Mouse (Mus musculus): ENCODE data around the gene Glud1. TPM values are rescaled to one million over a fixed set of nuclear protein-coding genes. Genes with fewer than 3 reads are reported as not detected.

Glud1 gene
- total and polyA plus RNA-seq, 2 experiments from 2014 or later: 55.9 to 58.3 TPM

DNA sequence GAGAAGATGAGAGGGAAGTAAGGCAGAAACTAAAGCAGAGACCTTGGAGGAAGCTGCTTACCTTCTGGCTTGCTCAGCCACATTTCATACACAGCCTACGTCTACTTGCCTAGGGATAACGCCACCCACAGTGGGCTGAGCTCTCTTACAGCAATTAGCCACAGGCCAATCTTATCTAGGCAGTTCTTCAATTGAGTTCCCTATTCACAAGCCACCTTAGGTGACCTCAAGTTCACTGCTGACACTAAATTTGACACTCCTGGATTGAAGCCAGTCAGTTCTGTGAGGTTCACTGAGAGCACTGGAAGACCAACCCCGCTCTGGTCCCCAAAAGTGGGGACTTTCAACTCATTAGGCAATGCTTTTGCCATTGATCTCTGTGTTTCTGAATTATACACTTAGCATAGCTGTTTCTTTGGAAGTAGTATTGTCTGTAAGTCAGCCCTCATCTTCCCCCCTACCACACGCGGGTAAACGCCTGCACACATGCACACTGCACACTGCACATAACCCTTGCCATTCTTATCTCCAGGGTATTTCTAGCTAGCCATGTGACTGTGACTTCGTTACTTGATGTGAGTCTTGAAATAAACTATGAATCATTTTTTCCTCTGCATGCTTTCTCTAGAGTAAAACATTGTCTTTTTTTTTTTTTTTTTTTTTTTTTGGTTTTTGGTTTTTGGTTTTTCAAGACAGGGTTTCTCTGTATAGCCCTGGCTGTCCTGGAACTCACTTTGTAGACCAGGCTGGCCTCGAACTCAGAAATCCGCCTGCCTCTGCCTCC is 72.6 kb downstream of the Glud1 start:
- no peaks in the 10 kb centered on the region for H3K27me3 ChIP-seq (ENCODE audit: control insufficient read depth, insufficient read depth, low read length)
- H3K27ac ChIP-seq (ENCODE audit: low read depth): no peak overlapping the region
- WGBS: 76% methylated on average over 8 of the region's 9 CpGs
- no peak overlapping the region for H3K4me2 ChIP-seq (ENCODE audit: low read depth, low read length)
- no peaks in the 10 kb centered on the region for H3K36me3 ChIP-seq (replicated peaks; ENCODE audit: control insufficient read depth, insufficient read depth, low read length)
- no peak for DNase-seq (ENCODE audit: low spot score)
- TF ChIP-seq CTCF (IDR thresholded peaks at IDR 0.05; ENCODE audit: low read depth): no peak
- TF ChIP-seq EP300 (IDR thresholded peaks at IDR 0.05; ENCODE audit: low read depth): no peak
- H3K4me1 ChIP-seq (ENCODE audit: control insufficient read depth, insufficient read depth): peaks cover 6% of the 10 kb centered on the region; the same call in 1 of the 2 replicates
- no peaks in the 10 kb centered on the region for H3K9me3 ChIP-seq (replicated peaks; ENCODE audit: control insufficient read depth, low read length)
- no peak for ATAC-seq (ENCODE audit: insufficient read depth, low read depth)
- H3K9ac ChIP-seq (replicated peaks; ENCODE audit: low read depth, low read length): no peak overlapping the region
- no peak overlapping the region for H3K4me3 ChIP-seq (ENCODE audit: low read depth, low read length)

- Histone ChIP-seq H3K4me2 (ENCODE audit: low read depth, low read length) (no peak overlapping the region), H3K9me3 (replicated peaks; ENCODE audit: control insufficient read depth, low read length) (no peaks in the 10 kb centered on the region), H3K36me3 (replicated peaks; ENCODE audit: control insufficient read depth, insufficient read depth, low read length) (peaks cover 5% of the 10 kb centered on the region; the same call in 1 of the 2 replicates), H3K27me3 (ENCODE audit: control insufficient read depth, insufficient read depth, low read length) (no peaks in the 10 kb centered on the region), H3K4me1 (ENCODE audit: control insufficient read depth, insufficient read depth) (no peaks in the 10 kb centered on the region), H3K27ac (ENCODE audit: low read depth) (no peak overlapping the region), H3K4me3 (ENCODE audit: low read depth, low read length) (no peak overlapping the region), H3K9ac (replicated peaks; ENCODE audit: low read depth, low read length) (no peak overlapping the region)
- ATAC-seq (ENCODE audit: insufficient read depth, low read depth) (no peak), DNase-seq (ENCODE audit: low spot score) (no peak)
- WGBS: 63% methylated on average over 4 of the region's 4 CpGs
- no peak for TF ChIP-seq CTCF (IDR thresholded peaks at IDR 0.05; ENCODE audit: low read depth)
Measured at GRCm38 (mm10) chr14:34393295-34393694, 82.8 kb downstream of the Glud1 start.

Other genes with a start within 250 kb of the Glud1 start
- gene Anxa8, start 224.7 kb upstream of the Glud1 start, total RNA-seq (2014; rRNA removed; ENCODE audit: low replicate concordance): 4.8 and 5.5 TPM in 2 replicates
- gene Anxa8, start 224.7 kb upstream of the Glud1 start, polyA plus RNA-seq (2015; fragmentation: Nextera tagmentation; extraction: Ambion mirVana): 1.7 and 2.3 TPM in 2 replicates
- gene A630023A22Rik, start 208.0 kb upstream of the Glud1 start, total RNA-seq (2014; rRNA removed; ENCODE audit: low replicate concordance): not detected in 2 replicates
- not detected in 2 replicates for gene A630023A22Rik, start 208.0 kb upstream of the Glud1 start, polyA plus RNA-seq (2015; fragmentation: Nextera tagmentation; extraction: Ambion mirVana)
- gene Npy4r, start 158.2 kb upstream of the Glud1 start, total RNA-seq (2014; rRNA removed; ENCODE audit: low replicate concordance): not detected in 2 replicates
- gene Npy4r, start 158.2 kb upstream of the Glud1 start, polyA plus RNA-seq (2015; fragmentation: Nextera tagmentation; extraction: Ambion mirVana): 0.04 and 0.08 TPM in 2 replicates
- gene Gprin2, start 109.1 kb upstream of the Glud1 start, total RNA-seq (2014; rRNA removed; ENCODE audit: low replicate concordance): 0.31 and 0.53 TPM in 2 replicates
- 0.11 and 0.18 TPM in 2 replicates for gene Gprin2, start 109.1 kb upstream of the Glud1 start, polyA plus RNA-seq (2015; fragmentation: Nextera tagmentation; extraction: Ambion mirVana)
- gene Syt15, start 91.1 kb upstream of the Glud1 start, total RNA-seq (2014; rRNA removed; ENCODE audit: low replicate concordance): 0.89 and 1.0 TPM in 2 replicates
- gene Syt15, start 91.1 kb upstream of the Glud1 start, polyA plus RNA-seq (2015; fragmentation: Nextera tagmentation; extraction: Ambion mirVana): 0.31 and 0.65 TPM in 2 replicates
- gene Shld2, start 234 bp upstream of the Glud1 start, total RNA-seq (2014; rRNA removed; ENCODE audit: low replicate concordance): 0.35 and 2.9 TPM in 2 replicates
- 9.6 and 10.9 TPM in 2 replicates for gene Shld2, start 234 bp upstream of the Glud1 start, polyA plus RNA-seq (2015; fragmentation: Nextera tagmentation; extraction: Ambion mirVana)
- gene Fam25c, start 44.7 kb downstream of the Glud1 start, total RNA-seq (2014; rRNA removed; ENCODE audit: low replicate concordance): not detected in 2 replicates
- gene Fam25c, start 44.7 kb downstream of the Glud1 start, polyA plus RNA-seq (2015; fragmentation: Nextera tagmentation; extraction: Ambion mirVana): not detected in 2 replicates
- gene Sncg, start 64.1 kb downstream of the Glud1 start, total RNA-seq (2014; rRNA removed; ENCODE audit: low replicate concordance): 0.31 and 3.1 TPM in 2 replicates
- gene Sncg, start 64.1 kb downstream of the Glud1 start, polyA plus RNA-seq (2015; fragmentation: Nextera tagmentation; extraction: Ambion mirVana): 0.92 and 1.7 TPM in 2 replicates
- 41.7 and 85.7 TPM in 2 replicates for gene Mmrn2, start 64.7 kb downstream of the Glud1 start, total RNA-seq (2014; rRNA removed; ENCODE audit: low replicate concordance)
- gene Mmrn2, start 64.7 kb downstream of the Glud1 start, polyA plus RNA-seq (2015; fragmentation: Nextera tagmentation; extraction: Ambion mirVana): 18.7 and 20.4 TPM in 2 replicates
- 99.5 and 130 TPM in 2 replicates for gene Bmpr1a, start 192.6 kb downstream of the Glud1 start, total RNA-seq (2014; rRNA removed; ENCODE audit: low replicate concordance)
- gene Bmpr1a, start 192.6 kb downstream of the Glud1 start, polyA plus RNA-seq (2015; fragmentation: Nextera tagmentation; extraction: Ambion mirVana): 37.2 and 38.6 TPM in 2 replicates
- gene 9230112D13Rik, start 212.1 kb downstream of the Glud1 start, total RNA-seq (2014; rRNA removed; ENCODE audit: low replicate concordance): not detected in 2 replicates
- not detected in 2 replicates for gene 9230112D13Rik, start 212.1 kb downstream of the Glud1 start, polyA plus RNA-seq (2015; fragmentation: Nextera tagmentation; extraction: Ambion mirVana)